Mouse (Mus musculus): ENCODE results near the gene Socs3.
A peak's percentile ranks its signal among the peaks of the same experiment; 100 is the strongest.

Socs3 gene

GRCm38 (mm10) chr11:117972656-117973558, 3.1 kb upstream of the Socs3 start:
- no peak for DNase-seq (ENCODE audit: low read depth, low spot score)

DNA sequence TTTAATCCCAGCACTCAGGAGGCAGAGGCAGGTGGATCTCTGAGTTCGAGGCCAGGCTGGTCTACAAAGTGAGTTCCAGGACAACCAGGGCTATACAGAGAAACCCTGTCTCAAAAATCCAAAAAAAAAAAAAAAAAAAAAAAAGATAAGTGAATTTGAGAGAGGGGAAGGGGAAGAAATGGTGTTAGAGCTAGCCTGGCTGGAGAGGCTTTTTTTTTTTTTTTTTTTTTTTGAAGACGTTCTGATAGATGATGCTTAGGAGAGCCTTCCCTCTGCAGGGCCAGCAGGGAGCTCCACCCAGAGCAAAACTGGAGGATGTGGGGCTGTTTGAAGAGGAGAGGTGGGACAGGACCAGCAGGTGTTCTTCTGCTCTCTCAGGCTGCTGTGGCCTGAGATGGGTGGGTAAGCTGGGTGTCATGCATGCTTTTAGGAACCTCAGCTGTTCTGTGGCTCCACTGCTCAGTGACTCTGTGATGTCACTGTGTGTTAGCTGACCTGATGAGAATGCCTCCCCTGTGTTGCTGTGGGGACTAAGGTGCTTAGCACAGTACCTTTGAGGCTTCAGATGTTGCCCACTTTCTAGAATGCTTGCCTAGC, 1.9 kb upstream of the Socs3 start:
- DNase-seq (ENCODE audit: low read depth, low spot score), result no peak

DNA sequence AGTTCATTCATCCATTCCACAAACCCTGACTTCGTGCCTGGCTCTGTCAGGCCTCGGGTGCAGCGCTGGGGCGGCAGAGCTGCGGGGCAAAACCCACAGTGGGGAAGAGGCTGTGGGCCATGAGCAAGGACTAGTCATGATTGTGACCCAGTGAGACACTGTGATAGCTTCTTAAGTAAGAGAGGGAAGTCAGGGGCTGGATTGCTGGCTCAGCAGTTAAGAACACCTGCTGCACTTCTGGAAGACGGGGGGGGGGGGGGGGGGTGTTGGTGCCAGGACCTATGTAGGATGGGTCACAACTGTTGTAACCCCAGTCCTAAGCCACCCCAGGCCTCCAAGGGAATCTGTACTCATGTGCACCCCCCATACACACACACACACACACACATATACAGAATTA, 1.3 kb upstream of the Socs3 start:
- no peak for DNase-seq (ENCODE audit: low read depth, low spot score)

DNA sequence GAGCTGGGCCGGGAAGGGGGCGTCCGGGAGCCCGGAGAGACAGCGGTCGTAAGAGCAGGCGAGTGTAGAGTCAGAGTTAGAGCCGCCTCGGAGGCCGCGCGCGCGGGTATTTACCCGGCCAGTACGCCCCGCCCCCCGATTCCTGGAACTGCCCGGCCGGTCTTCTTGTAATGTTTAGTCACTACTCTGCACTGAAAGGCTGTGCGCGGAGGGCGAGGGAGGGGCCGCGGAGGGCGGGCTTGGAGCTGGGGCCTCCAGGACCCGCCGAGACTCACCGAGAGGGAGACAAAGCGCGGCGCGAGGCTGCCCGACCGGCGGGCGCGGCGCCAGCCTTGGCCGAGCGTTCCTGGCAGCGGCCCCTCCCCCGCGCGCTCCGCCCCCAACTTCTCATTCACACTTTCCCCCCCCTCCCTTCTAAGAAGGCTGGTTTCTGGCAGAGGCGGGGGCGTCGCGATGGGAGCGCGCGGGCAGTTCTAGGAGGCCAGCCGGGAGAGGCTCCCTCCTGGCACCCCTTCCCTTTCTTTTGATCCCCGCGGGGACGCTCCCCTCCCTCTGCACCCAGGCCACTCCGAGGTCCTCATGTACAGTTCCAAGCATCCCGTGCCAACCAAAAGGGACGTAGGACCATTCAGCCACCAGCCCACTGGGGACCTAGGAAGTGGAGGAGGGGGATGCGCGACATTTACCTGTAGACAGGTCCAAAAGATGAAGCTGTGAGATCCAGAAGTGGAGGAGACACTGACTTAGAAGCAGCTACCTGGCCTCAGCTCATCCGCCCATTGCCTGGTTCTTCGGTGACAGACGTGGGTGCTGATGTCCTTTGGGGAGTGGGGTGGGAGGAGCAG, 525 bp downstream of the Socs3 start:
- DNase-seq (ENCODE audit: low read depth, low spot score), result peak; percentile 97

DNA sequence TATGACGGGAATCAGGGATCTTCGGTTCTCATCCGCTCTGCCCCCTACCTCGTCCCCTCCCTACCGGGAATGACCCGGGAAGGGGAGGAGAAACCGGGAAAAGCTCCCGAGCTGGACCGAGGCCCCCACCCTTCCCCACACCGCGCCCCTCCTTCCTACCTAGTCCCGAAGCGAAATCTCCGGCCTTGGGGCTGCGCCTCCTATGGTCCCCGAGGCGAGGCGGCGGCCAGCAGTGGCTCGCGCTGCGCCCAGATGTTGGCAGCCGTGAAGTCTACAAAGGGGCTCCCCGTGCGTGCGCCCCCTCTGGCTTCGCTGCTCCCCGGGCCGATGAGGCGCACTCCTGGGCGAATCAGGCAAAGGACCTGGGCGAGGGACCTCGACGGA, 1.1 kb downstream of the Socs3 start:
- DNase-seq (ENCODE audit: low read depth, low spot score), result no peak

DNA sequence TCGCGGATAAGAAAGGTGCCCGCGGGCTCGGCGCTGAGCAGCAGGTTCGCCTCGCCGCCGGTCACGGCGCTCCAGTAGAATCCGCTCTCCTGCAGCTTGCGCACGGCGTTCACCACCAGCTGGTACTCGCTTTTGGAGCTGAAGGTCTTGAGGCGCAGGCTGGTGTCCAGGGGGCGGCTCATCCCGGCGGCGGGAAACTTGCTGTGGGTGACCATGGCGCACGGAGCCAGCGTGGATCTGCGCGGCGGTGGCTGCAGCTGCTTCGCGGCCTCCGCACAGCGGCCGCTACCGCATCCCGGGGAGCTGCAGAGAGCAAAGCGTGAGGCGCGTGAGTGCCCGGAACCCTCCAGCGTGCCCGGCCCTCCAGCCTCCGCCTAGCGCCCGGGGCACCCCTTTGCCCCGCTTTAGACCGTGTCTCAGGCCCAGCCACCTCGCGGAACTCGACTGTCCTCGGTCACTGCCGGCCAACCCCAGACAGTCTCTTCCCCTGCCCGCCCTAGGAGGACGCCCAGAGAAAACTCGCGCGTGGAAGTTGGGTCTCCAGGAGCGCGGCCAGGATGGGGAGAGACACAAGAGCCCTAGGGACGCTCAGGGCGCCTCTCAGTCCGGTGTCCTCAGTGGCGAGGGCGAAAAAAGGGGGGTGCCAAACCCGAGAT, 1.7 kb downstream of the Socs3 start:
- peak; percentile 43 for DNase-seq (ENCODE audit: low read depth, low spot score)

GRCm38 (mm10) chr11:117967249-117968015, 2.4 kb downstream of the Socs3 start:
- no peak for DNase-seq (ENCODE audit: low read depth, low spot score)

GRCm38 (mm10) chr11:117966506-117967100, 3.2 kb downstream of the Socs3 start:
- no peak for DNase-seq (ENCODE audit: low read depth, low spot score)

GRCm38 (mm10) chr11:117965561-117965981, 4.3 kb downstream of the Socs3 start:
- no peak for DNase-seq (ENCODE audit: low read depth, low spot score)

GRCm38 (mm10) chr11:117965052-117965451, 4.8 kb downstream of the Socs3 start:
- DNase-seq (ENCODE audit: low read depth, low spot score), result no peak

GRCm38 (mm10) chr11:117964294-117964693, 5.6 kb downstream of the Socs3 start:
- DNase-seq (ENCODE audit: low read depth, low spot score), result no peak

DNA sequence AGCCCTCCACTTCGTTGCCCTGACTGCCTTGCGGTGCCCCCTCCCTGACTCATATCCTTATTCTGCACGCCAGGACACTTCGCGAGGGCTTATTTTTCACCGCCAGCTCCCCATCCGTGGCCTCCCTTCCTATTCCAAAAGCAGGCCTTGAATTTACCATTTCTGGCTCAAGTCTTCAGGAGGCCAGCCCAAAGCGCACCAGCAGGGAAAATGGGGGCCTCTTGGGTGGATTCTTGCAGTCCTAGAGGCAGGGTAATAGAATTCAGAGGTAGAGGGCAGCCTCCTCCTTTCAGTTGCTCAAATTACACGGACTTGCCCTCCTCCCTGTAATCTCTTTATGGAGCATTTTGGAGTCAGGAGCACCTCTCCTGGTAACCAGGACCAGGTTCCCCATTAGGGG, 6.0 kb downstream of the Socs3 start:
- peak; percentile 73 for DNase-seq (ENCODE audit: low read depth, low spot score)

- DNase-seq (ENCODE audit: low read depth, low spot score), result peak; percentile 96
Observed at GRCm38 (mm10) chr11:117963091-117963793, 6.6 kb downstream of the Socs3 start.

GRCm38 (mm10) chr11:117962228-117963067, 7.4 kb downstream of the Socs3 start:
- peak; percentile 65 for DNase-seq (ENCODE audit: low read depth, low spot score)

DNA sequence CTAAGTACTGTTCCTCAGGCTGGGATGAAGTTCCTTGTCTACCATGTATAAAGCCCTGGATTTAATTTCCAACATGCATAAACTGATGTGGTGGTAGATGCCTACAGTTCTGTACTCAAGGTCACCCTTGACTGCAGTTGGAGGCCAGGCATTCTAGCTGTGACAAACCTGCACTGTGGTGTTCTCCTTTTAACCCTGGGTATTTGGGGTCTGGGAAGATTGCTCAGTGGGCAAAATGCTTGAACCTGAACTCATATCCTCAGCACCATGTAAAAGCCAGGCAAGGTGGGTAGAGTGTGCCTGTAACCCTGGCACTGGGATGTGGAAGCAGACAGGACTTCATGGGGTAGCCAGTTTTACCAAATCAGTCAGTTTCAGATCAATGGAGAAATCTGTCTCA, 9.2 kb downstream of the Socs3 start:
- DNase-seq (ENCODE audit: low read depth, low spot score), result no peak

DNA sequence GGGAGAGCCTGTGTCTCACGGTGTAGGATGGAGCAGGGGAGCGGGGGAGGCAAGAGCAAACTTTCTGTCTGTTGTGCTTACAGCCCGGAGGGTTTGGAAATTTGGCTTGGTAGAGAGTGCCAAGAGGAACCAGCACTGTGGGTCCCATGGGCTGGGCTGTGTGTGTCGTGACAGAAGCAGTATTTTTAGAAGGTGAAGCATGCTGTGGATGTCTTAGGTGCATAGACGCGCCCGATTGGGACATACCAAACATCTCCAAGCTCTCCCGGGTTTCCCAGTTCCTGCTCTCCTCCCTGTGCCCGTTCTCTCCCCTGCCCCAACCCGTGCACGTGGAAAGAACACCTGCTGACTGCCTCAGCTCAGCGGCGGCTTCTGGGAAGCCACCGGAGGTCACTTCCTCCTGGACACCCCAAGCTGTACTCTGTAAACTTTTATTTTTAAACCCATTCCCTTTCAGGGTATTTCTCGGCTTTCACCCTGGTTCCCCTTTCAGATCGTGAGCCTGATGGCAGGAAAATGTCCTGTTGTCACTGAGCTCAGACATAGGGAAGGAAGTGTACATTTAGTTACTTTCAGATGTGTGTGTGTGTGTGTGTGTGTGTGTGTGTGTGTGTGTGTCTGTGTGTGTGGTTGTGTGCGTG, 10.0 kb downstream of the Socs3 start:
- no peak for DNase-seq (ENCODE audit: low read depth, low spot score)

DNA sequence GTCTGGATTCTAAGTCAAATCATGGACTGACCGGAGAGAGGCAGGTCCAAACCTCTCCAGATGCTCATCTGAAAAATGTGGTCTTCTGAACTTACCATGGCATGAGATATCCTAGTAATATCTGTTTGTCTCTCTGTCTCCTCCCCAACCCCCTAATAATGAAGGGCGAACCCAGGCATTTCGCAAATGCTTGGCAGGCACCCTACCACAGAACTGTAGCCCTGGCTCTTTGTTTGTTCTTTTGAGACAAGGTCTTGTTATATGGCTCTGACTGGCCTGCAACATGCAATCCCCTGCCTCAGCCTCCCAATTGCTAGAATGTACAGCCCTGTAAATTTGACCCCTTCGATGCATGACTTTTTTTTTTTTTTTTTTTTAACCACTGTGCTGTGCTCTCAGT, 10.7 kb downstream of the Socs3 start:
- DNase-seq (ENCODE audit: low read depth, low spot score), result no peak

DNA sequence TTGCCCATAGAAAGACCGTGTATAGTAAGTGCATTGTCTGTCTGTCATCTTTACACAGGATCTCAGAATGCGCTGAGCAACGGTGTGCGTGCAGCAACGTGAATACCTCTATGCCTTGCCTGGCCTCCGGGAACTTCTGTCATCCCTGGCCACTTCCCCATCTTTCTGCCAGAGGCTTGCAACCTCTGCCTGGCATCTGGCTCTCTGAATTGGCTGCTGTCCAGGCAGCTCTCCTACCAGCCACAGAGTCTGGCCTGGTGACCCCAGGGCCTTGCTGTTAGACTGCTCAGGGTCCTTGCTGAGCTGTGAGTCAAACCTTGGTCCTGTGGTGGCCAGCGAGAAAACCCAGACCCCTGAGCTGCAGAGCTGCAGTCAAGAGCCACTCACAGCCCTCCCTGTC, 11.7 kb downstream of the Socs3 start:
- peak; percentile 85 for DNase-seq (ENCODE audit: low read depth, low spot score)

All from 3T3-L1 (cell line).